11 mouse cellular contexts compared by ENCODE assay signal in genomic region chr16:45244930-45245472, GRCm38 (mm10). TPM values are rescaled to one million over a fixed set of nuclear protein-coding genes. Genes with fewer than 3 reads are reported as not detected.
DNase-seq lines count a peak whose midpoint lies in the region; ATAC-seq lines count a peak whose summit lies in the region.
"Had no signal": no experiment of that assay in that cellular context is flagged by ENCODE, and none has a peak within 500 bp of the region (broad histone marks: within the 10 kb centered on the region; RNA-seq: fewer than 3 reads in every experiment).

No protein-coding gene starts in this region.

- H3K4me1 ChIP-seq in hindbrain, embryonic 11.5 days (replicated peaks; ENCODE audit: control insufficient read depth, insufficient read depth, low read length), result no peaks in the 10 kb centered on the region
- H3K4me1 ChIP-seq in midbrain, embryonic 15.5 days, result peaks cover 3% of the 10 kb centered on the region; the same call in 1 of the 2 replicates
- H3K4me1 ChIP-seq: heart, embryonic 13.5 days; intestine, embryonic 15.5 days had no signal

- H3K27ac ChIP-seq in hindbrain, embryonic 11.5 days (ENCODE audit: low read depth, low read length), result no peak overlapping the region
- H3K27ac ChIP-seq in midbrain, embryonic 15.5 days, result no peak overlapping the region
- H3K27ac ChIP-seq: heart, embryonic 13.5 days; intestine, embryonic 15.5 days had no signal

- peak; percentile 7 for DNase-seq in ZHBTc4 (ENCODE audit: low read depth, low spot score)
- peak; percentile 65 for DNase-seq in embryo, embryonic 10.5 days (ENCODE audit: low spot score)
- DNase-seq in hindbrain, embryonic 11.5 days (ENCODE audit: low spot score), result peak; percentile 44
- no peak for DNase-seq in frontal cortex, postnatal 10 days (ENCODE audit: low spot score in 2 of 2)
- DNase-seq in adrenal gland, postnatal 36 days, result no peak
- no peak for DNase-seq in cerebellum, adult 11-12 months
- DNase-seq: cerebellum, postnatal 36 days; thymus, postnatal 4 days had no signal

- H3K4me2 ChIP-seq in hindbrain, embryonic 11.5 days (replicated peaks; ENCODE audit: low read depth, low read length), result no peak overlapping the region
- no peak overlapping the region for H3K4me2 ChIP-seq in midbrain, embryonic 15.5 days
- H3K4me2 ChIP-seq: heart, embryonic 13.5 days; intestine, embryonic 15.5 days had no signal

- H3K9me3 ChIP-seq in hindbrain, embryonic 11.5 days (ENCODE audit: control insufficient read depth, low read length), result no peaks in the 10 kb centered on the region
- H3K9me3 ChIP-seq in midbrain, embryonic 15.5 days, result no peaks in the 10 kb centered on the region
- H3K9me3 ChIP-seq: heart, embryonic 13.5 days; intestine, embryonic 15.5 days had no signal

- WGBS in hindbrain, embryonic 11.5 days, result 27% methylated on average over 3 of the region's 3 CpGs
- 4% methylated on average over 3 of the region's 3 CpGs for WGBS in midbrain, embryonic 15.5 days

- no peak overlapping the region for H3K9ac ChIP-seq in hindbrain, embryonic 11.5 days (ENCODE audit: low read depth, low read length)
- no peak overlapping the region for H3K9ac ChIP-seq in midbrain, embryonic 15.5 days
- H3K9ac ChIP-seq: heart, embryonic 13.5 days; intestine, embryonic 15.5 days had no signal

- H3K4me3 ChIP-seq in hindbrain, embryonic 11.5 days (ENCODE audit: low read depth, low read length), result no peak overlapping the region
- H3K4me3 ChIP-seq in midbrain, embryonic 15.5 days, result no peak overlapping the region
- H3K4me3 ChIP-seq: heart, embryonic 13.5 days; intestine, embryonic 15.5 days had no signal

- ATAC-seq in hindbrain, embryonic 11.5 days (ENCODE audit: low FRiP score), result peak; percentile 82
- ATAC-seq in midbrain, embryonic 15.5 days (replicated peaks), result peak; percentile 67
- ATAC-seq: intestine, embryonic 15.5 days had no signal

- H3K27me3 ChIP-seq in hindbrain, embryonic 11.5 days (ENCODE audit: control insufficient read depth, insufficient read depth, low read length), result no peaks in the 10 kb centered on the region
- no peaks in the 10 kb centered on the region for H3K27me3 ChIP-seq in midbrain, embryonic 15.5 days (replicated peaks)
- H3K27me3 ChIP-seq: heart, embryonic 13.5 days; intestine, embryonic 15.5 days had no signal

- no peaks in the 10 kb centered on the region for H3K36me3 ChIP-seq in hindbrain, embryonic 11.5 days (ENCODE audit: control insufficient read depth, insufficient read depth, low read length)
- no peaks in the 10 kb centered on the region for H3K36me3 ChIP-seq in midbrain, embryonic 15.5 days (replicated peaks)
- H3K36me3 ChIP-seq: heart, embryonic 13.5 days; intestine, embryonic 15.5 days had no signal

RNA-seq across cellular contexts. Expression of gene Btla, which starts 20.9 kb away (rescaled TPM):
- polyA plus RNA-seq in hindbrain, embryonic 11.5 days (2014; fragmentation: Nextera tagmentation; extraction: Ambion mirVana), result 0.49 and 0.73 TPM in 2 replicates
- polyA plus RNA-seq in midbrain, embryonic 15.5 days (2015; fragmentation: Nextera tagmentation; extraction: Ambion mirVana), result 0.13 and 0.14 TPM in 2 replicates
- total RNA-seq in adrenal gland, postnatal 36 days (2021), result under 1 TPM; 0.30 TPM

Comparison
In these comparisons a context has a peak if more than half of its experiments do, and no peak if none do; other contexts are left out.
1. DNase-seq: peak in ZHBTc4 (single experiment), embryo, embryonic 10.5 days (single experiment) and hindbrain, embryonic 11.5 days (single experiment); none in frontal cortex, postnatal 10 days (0 of 2), adrenal gland, postnatal 36 days (0 of 2) and cerebellum, adult 11-12 months (single experiment).